Mouse (Mus musculus) kidney, adult 8-10 months (tissue): Measurements from ENCODE around the gene Rab34.

ENCODE experiments used
- DNase-seq, 2 experiments: peaks; one replicate each; pipeline ENCODE4 v3.0.0; 2022

Gene Rab34

GRCm38 (mm10) chr11:78164924-78165760, 23.1 kb upstream of the Rab34 start, which contains the start of gene Traf4:
Traf4 (minus strand) TSS chr11:78165589.
- peak; percentile 86 to 88 for DNase-seq

DNA sequence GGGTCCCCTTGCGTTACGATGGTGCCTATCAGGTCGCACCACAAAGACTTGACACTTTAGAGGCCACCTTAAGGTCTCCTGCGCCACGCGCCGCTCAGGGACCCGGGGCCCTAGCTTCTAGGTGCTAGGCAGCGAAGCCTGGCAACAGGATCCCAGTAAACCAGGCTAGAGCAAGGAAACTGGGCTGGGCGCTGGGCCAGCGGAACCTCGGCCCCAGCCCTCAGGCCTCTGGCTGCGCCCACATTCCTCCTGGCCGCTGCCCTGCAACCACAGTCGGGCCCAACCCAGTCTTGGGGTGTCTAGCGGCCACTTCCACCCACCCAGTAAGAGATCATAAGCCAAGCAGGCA, 22.5 kb upstream of the Rab34 start:
- peak; percentile 83 to 84 for DNase-seq

- DNase-seq: no peak
These were observed 22.1 kb upstream of the Rab34 start for GRCm38 (mm10) chr11:78166161-78166560.

DNA sequence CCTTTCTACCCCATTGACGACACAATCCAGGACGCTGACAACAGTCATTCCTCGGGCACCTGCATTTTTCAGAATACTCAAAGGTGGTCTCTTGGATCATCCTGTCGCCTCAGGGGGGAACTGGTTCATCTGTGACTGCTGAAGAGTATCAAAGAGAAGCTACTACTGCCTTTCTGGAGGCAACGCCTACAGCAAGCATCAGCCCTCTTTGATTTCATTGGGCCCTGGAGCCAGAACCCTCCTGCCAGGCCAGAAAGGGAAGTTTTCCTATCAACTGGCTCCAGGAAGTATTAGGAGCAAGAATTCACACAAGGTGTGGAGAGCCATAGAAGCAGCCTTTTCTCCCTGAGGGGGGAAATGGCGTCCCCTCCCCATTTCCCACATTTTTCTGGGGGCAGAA, 21.6 kb upstream of the Rab34 start:
- DNase-seq: no peak

- no peak for DNase-seq
These were observed 20.8 kb upstream of the Rab34 start for GRCm38 (mm10) chr11:78167257-78167959.

- no peak for DNase-seq
These were observed 19.4 kb upstream of the Rab34 start for GRCm38 (mm10) chr11:78168541-78169468.

- no peak for DNase-seq
These were observed 17.9 kb upstream of the Rab34 start for GRCm38 (mm10) chr11:78170306-78170705.

DNA sequence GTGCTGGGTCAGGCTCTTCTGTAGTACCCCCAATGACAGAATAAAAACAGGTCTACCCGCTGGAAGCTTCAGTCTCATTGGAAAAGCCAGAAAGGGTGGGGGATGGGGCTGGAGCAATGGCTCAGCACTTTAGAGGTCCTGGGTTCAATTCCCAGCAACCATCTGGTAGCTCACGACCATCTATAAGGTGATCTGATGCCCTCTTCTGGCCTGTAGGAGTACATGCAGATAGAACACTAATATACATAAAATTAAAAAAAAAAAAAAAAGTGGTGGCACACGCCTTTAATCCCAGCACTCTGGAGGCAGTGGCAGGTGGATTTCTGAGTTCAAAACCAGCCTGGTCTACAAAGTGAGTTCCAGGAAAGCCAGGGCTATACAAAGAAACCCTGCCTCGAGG, 16.9 kb upstream of the Rab34 start:
- DNase-seq: no peak

DNA sequence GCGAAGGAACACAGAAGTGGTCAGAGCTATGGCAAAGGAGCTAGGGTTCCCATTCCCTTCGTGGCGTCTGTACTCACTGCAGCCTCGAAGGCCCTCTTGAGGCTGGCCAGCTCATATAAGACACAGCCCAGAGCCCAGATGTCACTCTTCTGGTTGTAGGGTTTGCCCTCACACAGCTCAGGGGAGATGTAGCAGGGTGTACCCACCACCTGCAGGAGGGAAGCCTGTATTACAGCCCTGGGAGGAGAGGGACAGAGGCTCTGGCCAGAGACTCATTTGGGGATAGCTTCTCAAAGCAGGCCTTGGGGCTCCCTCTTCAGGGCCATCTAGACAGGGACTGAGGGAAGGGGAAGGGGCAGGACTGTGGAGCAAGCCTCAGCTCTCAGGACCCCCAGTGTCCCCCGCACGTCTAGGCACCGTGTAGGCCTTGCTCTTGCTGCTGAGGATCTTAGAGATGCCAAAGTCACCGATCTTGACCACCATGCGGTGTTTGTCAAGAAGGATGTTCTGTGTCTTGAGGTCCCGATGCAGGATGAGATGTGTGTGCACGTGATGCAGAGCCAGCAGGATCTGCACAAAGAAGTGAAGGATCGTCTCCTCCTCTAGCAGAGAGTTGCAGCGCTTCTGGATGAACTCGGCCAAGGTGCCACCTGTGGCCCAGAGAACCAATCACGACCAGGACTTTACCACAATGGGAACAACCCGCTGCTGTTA, 16.0 kb upstream of the Rab34 start:
- DNase-seq: no peak

DNA sequence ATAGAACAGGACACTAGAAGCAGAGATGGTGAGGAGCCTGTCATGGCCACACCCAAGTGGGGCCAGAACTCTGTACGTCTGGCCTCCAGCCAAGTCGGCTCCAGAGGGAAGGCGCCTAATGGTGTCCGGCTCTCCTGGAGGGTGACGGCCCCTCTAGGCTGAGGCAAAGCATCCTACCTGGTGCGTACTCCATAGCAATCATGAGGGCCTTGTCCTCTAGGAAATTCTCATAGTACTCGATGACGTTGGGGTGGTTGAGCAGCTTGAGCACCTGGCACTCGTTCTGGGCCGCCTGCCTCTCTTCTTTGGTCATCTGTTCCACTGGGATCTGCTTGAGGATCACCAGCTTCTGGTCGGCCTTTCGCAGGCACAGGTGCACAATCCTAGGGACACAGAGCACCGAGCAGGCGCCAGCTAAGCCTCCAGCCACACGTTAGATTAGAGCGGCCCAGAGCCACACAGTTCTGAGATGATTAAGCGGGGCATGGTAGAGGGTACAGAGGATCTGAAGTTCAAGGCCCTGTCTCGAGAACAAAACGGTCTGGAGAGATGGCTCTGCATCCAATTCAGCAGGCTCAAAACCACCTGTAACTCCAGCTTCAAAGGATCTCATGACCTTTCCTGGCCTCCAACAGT, 15.4 kb upstream of the Rab34 start:
- no peak for DNase-seq

GRCm38 (mm10) chr11:78174506-78174905, 13.7 kb upstream of the Rab34 start:
- DNase-seq: no peak

GRCm38 (mm10) chr11:78175771-78176401, 12.3 kb upstream of the Rab34 start:
- no peak for DNase-seq

DNA sequence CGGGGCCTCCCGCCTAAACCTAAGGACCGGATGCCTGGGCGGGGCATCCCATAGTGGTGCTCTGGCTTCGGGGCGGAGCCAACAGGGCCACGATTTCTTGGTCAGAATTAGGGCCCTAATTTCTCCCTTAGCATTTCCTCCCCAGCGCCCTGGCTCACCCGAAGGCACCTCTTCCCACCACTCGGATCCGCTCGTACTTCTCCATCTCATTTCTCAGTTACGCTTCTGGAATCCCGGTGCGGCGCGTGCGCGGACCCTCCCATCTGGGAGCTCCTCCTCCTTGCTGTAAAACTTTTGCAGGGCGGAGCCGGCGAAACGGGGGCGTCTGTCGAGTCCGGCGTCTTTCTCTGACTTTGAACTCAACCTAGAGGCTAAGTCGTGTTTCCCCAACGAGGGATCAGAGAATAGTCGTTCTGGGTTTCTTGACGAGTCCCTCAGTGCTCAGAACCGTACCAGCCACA, 11.8 kb upstream of the Rab34 start, which contains the start of the genes Nek8 and Tlcd1:
Gene Nek8 (minus strand): TSS at position 274 of the 461 bp plus-strand sequence.
Gene Tlcd1 (plus strand): TSS at position 310 of the 461 bp plus-strand sequence.
- peak; percentile 95 to 97 for DNase-seq

DNA sequence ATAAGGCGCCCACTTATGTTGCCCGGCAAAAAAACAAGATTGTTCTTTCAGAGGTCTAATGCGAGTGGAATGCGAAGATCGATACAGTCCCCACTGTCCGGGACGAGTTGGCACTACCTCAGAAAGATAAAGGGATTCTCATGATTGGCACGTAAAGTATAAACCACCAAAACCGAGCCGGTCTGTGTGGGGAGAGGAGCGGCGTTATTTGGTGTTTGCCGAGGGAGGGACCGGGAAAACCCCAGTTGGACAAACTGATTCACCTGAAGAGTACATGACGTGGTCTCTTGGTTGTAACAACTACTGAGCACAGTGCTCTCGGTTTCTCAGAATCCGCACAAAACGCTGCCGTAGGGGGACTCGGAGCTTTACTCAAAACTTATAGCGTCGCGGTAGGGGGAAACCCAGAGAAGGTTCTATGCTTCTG, 11.3 kb upstream of the Rab34 start:
- no peak for DNase-seq

DNA sequence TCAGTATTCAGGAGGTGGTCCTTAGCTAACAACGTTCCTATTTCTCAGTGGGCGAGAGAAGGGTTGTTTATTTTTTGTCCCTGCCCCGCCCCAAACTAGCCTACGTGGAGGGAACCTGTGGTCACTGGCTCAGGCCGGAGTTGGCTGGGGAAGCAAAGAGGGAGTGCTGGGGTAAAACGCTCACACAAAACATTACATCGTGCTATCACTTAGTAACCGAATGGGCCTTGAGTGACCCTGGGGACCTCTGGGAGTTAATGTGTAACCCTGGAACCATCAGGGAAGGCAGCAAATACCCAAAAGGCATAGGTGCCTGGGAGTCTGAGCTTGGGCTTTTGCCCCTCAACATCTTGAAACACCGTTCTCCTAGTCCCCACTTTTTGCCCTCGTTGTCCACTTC, 10.8 kb upstream of the Rab34 start:
- DNase-seq: peak; percentile 89 to 96

GRCm38 (mm10) chr11:78177903-78178858, 10.0 kb upstream of the Rab34 start:
- peak; percentile 96 to 98 for DNase-seq

GRCm38 (mm10) chr11:78178859-78179437, 9.3 kb upstream of the Rab34 start:
- DNase-seq: peak; percentile 87 to 90

GRCm38 (mm10) chr11:78179438-78179999, 8.7 kb upstream of the Rab34 start:
- no peak for DNase-seq
